Mouse (Mus musculus): ENCODE results near the gene Gm4216. TPM values are rescaled to one million over a fixed set of nuclear protein-coding genes. Genes with fewer than 3 reads are reported as not detected.
"Not testable (repeated sequence)": the region's sequence is repeated elsewhere in the genome, so short reads cannot be mapped to it uniquely, and the experiment has no call there.

Gene Gm4216
- not detected in 2 replicates for polyA plus RNA-seq (2016; fragmentation: Nextera tagmentation; extraction: Ambion mirVana)

- no CpG with 5 or more reads among the region's 3 CpGs for WGBS
- H3K27ac ChIP-seq; H3K4me1 ChIP-seq; H3K27me3 ChIP-seq (ENCODE audit: poor library complexity, severe bottlenecking); H3K36me3 ChIP-seq (replicated peaks); H3K4me3 ChIP-seq; H3K9me3 ChIP-seq; DNase-seq (ENCODE audit: extremely low spot score, low spot score): not testable (repeated sequence)
Measured at GRCm38 (mm10) chr7:23019823-23020222, at the start of gene Gm4216. Gene Gm4216, minus strand, starts transcription at chr7:23019923.

DNA sequence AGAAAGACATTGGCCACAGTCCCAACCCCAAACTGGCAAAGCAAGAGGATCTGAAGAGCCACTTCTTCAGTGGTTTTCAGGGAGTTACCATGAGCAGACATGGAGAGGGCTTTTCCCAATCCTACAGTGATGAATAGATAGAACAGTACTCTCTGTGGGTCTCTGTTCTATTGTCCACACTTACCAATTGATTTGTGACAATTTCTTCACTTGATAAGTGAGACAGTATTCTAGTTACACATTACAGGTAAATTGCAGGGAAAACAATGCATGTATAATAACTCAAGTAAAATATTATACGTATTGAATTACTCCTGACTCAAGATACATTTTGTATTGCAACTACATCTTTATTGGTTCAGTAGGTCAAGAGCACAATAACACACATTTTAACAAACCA lies 47.6 kb upstream of the Gm4216 start, which contains the start of gene Gm8720:
TSS of gene Gm8720 (minus strand) at position 101 of the 400 bp plus-strand sequence.
- H3K4me1 ChIP-seq; H3K27me3 ChIP-seq (ENCODE audit: poor library complexity, severe bottlenecking); H3K27ac ChIP-seq; H3K4me3 ChIP-seq; DNase-seq (ENCODE audit: extremely low spot score, low spot score); H3K9me3 ChIP-seq; H3K36me3 ChIP-seq (replicated peaks): not testable (repeated sequence)
- WGBS, result no CpG with 5 or more reads among the region's 1 CpGs

DNA sequence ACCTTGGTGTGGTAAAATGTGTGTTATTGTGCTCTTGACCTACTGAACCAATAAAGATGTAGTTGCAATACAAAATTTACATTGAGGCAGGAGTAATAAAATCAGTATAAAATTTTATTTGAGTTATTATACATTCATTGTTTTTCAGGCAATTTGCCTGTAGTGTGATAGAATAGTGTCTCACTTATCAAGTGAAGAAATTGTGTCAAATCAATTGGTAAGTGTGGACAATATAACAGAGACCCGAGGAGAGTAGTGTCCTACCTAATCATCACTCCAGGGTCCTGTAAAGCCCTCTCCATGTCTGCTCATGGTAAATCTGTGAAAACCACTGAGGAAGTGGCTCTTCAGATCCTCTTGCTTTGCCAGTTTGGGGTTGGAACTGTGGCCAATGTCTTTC lies 35.5 kb upstream of the Gm4216 start, which contains the start of gene Vmn1r163:
TSS of gene Vmn1r163 (plus strand) at position 301 of the 400 bp plus-strand sequence.
- no CpG with 5 or more reads among the region's 1 CpGs for WGBS
- H3K4me1 ChIP-seq; H3K27me3 ChIP-seq (ENCODE audit: poor library complexity, severe bottlenecking); H3K4me3 ChIP-seq; DNase-seq (ENCODE audit: extremely low spot score, low spot score); H3K36me3 ChIP-seq (replicated peaks); H3K9me3 ChIP-seq; H3K27ac ChIP-seq: not testable (repeated sequence)

DNA sequence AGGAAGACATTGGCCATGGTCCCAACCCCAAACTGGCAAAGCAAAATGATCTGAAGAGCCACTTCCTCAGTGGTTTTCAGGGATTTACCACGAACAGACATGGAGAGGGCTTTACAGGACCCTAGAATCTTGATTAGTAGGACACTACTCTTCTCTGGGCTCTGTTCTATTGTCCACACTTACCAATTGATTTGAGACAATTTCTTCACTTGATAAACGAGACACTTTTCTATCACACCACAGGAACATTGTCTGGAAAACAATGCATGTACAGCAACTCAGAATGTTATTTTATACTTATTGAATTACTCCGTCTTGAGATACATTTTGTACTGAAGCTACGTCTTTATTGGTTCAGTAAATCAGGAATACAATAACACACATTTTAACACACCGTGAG lies 35.1 kb downstream of the Gm4216 start, which contains the start of gene Gm4214:
TSS of gene Gm4214 (minus strand) at position 101 of the 400 bp plus-strand sequence.
- H3K27me3 ChIP-seq (ENCODE audit: poor library complexity, severe bottlenecking), result not testable (repeated sequence)

More for the DNA sequence above, 35.1 kb downstream of the Gm4216 start, which contains the start of gene Gm4214:
- H3K9me3 ChIP-seq; H3K4me1 ChIP-seq; DNase-seq (ENCODE audit: extremely low spot score, low spot score); H3K4me3 ChIP-seq; H3K36me3 ChIP-seq (replicated peaks); H3K27ac ChIP-seq: not testable (repeated sequence)
- WGBS, result no CpG with 5 or more reads among the region's 5 CpGs

Other genes starting within 250 kb of the Gm4216 start
- not detected in 2 replicates for gene Vmn1r158, start 229.1 kb downstream of the Gm4216 start, polyA plus RNA-seq (2016; fragmentation: Nextera tagmentation; extraction: Ambion mirVana)
- not detected in 2 replicates for gene Vmn1r159, start 176.3 kb downstream of the Gm4216 start, polyA plus RNA-seq (2016; fragmentation: Nextera tagmentation; extraction: Ambion mirVana)
- not detected in 2 replicates for gene Vmn1r160, start 148.7 kb downstream of the Gm4216 start, polyA plus RNA-seq (2016; fragmentation: Nextera tagmentation; extraction: Ambion mirVana)
- not detected in 2 replicates for gene Gm4214, start 35.2 kb downstream of the Gm4216 start, polyA plus RNA-seq (2016; fragmentation: Nextera tagmentation; extraction: Ambion mirVana)
- not detected in 2 replicates for gene Vmn1r163, start 35.6 kb upstream of the Gm4216 start, polyA plus RNA-seq (2016; fragmentation: Nextera tagmentation; extraction: Ambion mirVana)
- gene Gm8720, start 47.5 kb upstream of the Gm4216 start, polyA plus RNA-seq (2016; fragmentation: Nextera tagmentation; extraction: Ambion mirVana), result not detected in 2 replicates
- not detected in 2 replicates for gene Gm10662, start 124.6 kb upstream of the Gm4216 start, polyA plus RNA-seq (2016; fragmentation: Nextera tagmentation; extraction: Ambion mirVana)
- not detected in 2 replicates for gene Vmn1r165, start 197.4 kb upstream of the Gm4216 start, polyA plus RNA-seq (2016; fragmentation: Nextera tagmentation; extraction: Ambion mirVana)
- not detected in 2 replicates for gene Vmn1r166, start 231.8 kb upstream of the Gm4216 start, polyA plus RNA-seq (2016; fragmentation: Nextera tagmentation; extraction: Ambion mirVana)